Mouse (Mus musculus): ENCODE data around the gene Cr1l. TPM values are rescaled to one million over a fixed set of nuclear protein-coding genes. Genes with fewer than 3 reads are reported as not detected.

The Cr1l gene
- polyA plus RNA-seq (2015; fragmentation: Nextera tagmentation; extraction: Ambion mirVana), result 69.5 and 70.5 TPM in 2 replicates

- Histone ChIP-seq H3K9ac (ENCODE audit: low read depth, low read length) (peak within 1 kb of the TSS; percentile 94), H3K4me2 (replicated peaks; ENCODE audit: low read depth) (peak within 1 kb of the TSS; percentile 68), H3K27ac (ENCODE audit: low read depth, low read length) (peak within 1 kb of the TSS; percentile 98), H3K27me3 (replicated peaks; ENCODE audit: control insufficient read depth, insufficient read depth, low read length) (no peaks in the 10 kb centered on the region), H3K4me1 (replicated peaks; ENCODE audit: control insufficient read depth, insufficient read depth, low read length) (no peaks in the 10 kb centered on the region), H3K9me3 (ENCODE audit: control insufficient read depth) (no peaks in the 10 kb centered on the region), H3K4me3 (ENCODE audit: low read depth, low read length) (peak within 1 kb of the TSS; percentile 68), H3K36me3 (ENCODE audit: control insufficient read depth, insufficient read depth) (peaks cover 18% of the 10 kb centered on the region)
- whole genome bisulfite sequencing, result under 1% methylated on average over 31 of the region's 31 CpGs
- TF ChIP-seq CTCF (IDR thresholded peaks at IDR 0.05; ENCODE audit: low read depth), result peak; percentile 84
- ATAC-seq, result peak; percentile 97
Measured at GRCm38 (mm10) chr1:195130953-195131674, at the start of gene Cr1l. Cr1l (minus strand) TSS chr1:195131586.

GRCm38 (mm10) chr1:195175980-195176931, 44.9 kb upstream of the Cr1l start, which contains the start of gene Cr2:
Cr2 (minus strand) TSS chr1:195176716.
- no peak within 1 kb of the TSS for H3K27ac ChIP-seq (ENCODE audit: low read depth, low read length)
- H3K9ac ChIP-seq (ENCODE audit: low read depth, low read length), result no peak within 1 kb of the TSS
- H3K4me2 ChIP-seq (replicated peaks; ENCODE audit: low read depth), result peak within 1 kb of the TSS; percentile 56
- no peaks in the 10 kb centered on the region for H3K36me3 ChIP-seq (ENCODE audit: control insufficient read depth, insufficient read depth)
- TF ChIP-seq CTCF (IDR thresholded peaks at IDR 0.05; ENCODE audit: low read depth), result peak; percentile 42
- no peak; the same call in 1 of the 2 replicates for ATAC-seq
- no peaks in the 10 kb centered on the region; the same call in 1 of the 2 replicates for H3K27me3 ChIP-seq (replicated peaks; ENCODE audit: control insufficient read depth, insufficient read depth, low read length)
- no peaks in the 10 kb centered on the region for H3K9me3 ChIP-seq (ENCODE audit: control insufficient read depth)
- H3K4me3 ChIP-seq (ENCODE audit: low read depth, low read length), result peak within 1 kb of the TSS; percentile 23
- WGBS, result 8% methylated on average over 20 of the region's 20 CpGs
- no peaks in the 10 kb centered on the region for H3K4me1 ChIP-seq (replicated peaks; ENCODE audit: control insufficient read depth, insufficient read depth, low read length)

GRCm38 (mm10) chr1:195164996-195165755, 33.8 kb upstream of the Cr1l start:
- no peaks in the 10 kb centered on the region for H3K27me3 ChIP-seq (replicated peaks; ENCODE audit: control insufficient read depth, insufficient read depth, low read length)
- WGBS, result 79% methylated on average over 9 of the region's 9 CpGs
- no peak overlapping the region for H3K9ac ChIP-seq (ENCODE audit: low read depth, low read length)
- no peak overlapping the region for H3K27ac ChIP-seq (ENCODE audit: low read depth, low read length)
- ATAC-seq, result no peak
- H3K4me2 ChIP-seq (replicated peaks; ENCODE audit: low read depth), result no peak overlapping the region
- TF ChIP-seq CTCF (IDR thresholded peaks at IDR 0.05; ENCODE audit: low read depth), result no peak
- H3K4me1 ChIP-seq (replicated peaks; ENCODE audit: control insufficient read depth, insufficient read depth, low read length), result no peaks in the 10 kb centered on the region
- no peaks in the 10 kb centered on the region for H3K9me3 ChIP-seq (ENCODE audit: control insufficient read depth)
- no peak overlapping the region for H3K4me3 ChIP-seq (ENCODE audit: low read depth, low read length)
- H3K36me3 ChIP-seq (ENCODE audit: control insufficient read depth, insufficient read depth), result no peaks in the 10 kb centered on the region

GRCm38 (mm10) chr1:195132070-195132469, 684 bp upstream of the Cr1l start:
- Histone ChIP-seq H3K4me1 (replicated peaks; ENCODE audit: control insufficient read depth, insufficient read depth, low read length) (no peaks in the 10 kb centered on the region), H3K27ac (ENCODE audit: low read depth, low read length) (no peak overlapping the region), H3K27me3 (replicated peaks; ENCODE audit: control insufficient read depth, insufficient read depth, low read length) (no peaks in the 10 kb centered on the region), H3K4me2 (replicated peaks; ENCODE audit: low read depth) (peak overlapping the region; percentile 68), H3K36me3 (ENCODE audit: control insufficient read depth, insufficient read depth) (peaks cover 12% of the 10 kb centered on the region), H3K4me3 (ENCODE audit: low read depth, low read length) (peak overlapping the region; percentile 68), H3K9ac (ENCODE audit: low read depth, low read length) (no peak overlapping the region), H3K9me3 (ENCODE audit: control insufficient read depth) (no peaks in the 10 kb centered on the region)
- no peak for ATAC-seq
- WGBS, result 52% methylated on average over 3 of the region's 3 CpGs
- TF ChIP-seq CTCF (IDR thresholded peaks at IDR 0.05; ENCODE audit: low read depth), result no peak

GRCm38 (mm10) chr1:195131675-195132015, 259 bp upstream of the Cr1l start:
- Histone ChIP-seq H3K27me3 (replicated peaks; ENCODE audit: control insufficient read depth, insufficient read depth, low read length) (no peaks in the 10 kb centered on the region), H3K9me3 (ENCODE audit: control insufficient read depth) (no peaks in the 10 kb centered on the region), H3K27ac (ENCODE audit: low read depth, low read length) (peak overlapping the region; percentile 98), H3K9ac (ENCODE audit: low read depth, low read length) (peak overlapping the region; percentile 94), H3K4me3 (ENCODE audit: low read depth, low read length) (peak overlapping the region; percentile 68), H3K4me2 (replicated peaks; ENCODE audit: low read depth) (peak overlapping the region; percentile 68), H3K36me3 (ENCODE audit: control insufficient read depth, insufficient read depth) (peaks cover 15% of the 10 kb centered on the region), H3K4me1 (replicated peaks; ENCODE audit: control insufficient read depth, insufficient read depth, low read length) (no peaks in the 10 kb centered on the region)
- ATAC-seq, result no peak
- no peak for TF ChIP-seq CTCF (IDR thresholded peaks at IDR 0.05; ENCODE audit: low read depth)
- 26% methylated on average over 4 of the region's 4 CpGs for WGBS
